Mouse (Mus musculus): ENCODE measurements around the gene Cdk5rap1.

DNA sequence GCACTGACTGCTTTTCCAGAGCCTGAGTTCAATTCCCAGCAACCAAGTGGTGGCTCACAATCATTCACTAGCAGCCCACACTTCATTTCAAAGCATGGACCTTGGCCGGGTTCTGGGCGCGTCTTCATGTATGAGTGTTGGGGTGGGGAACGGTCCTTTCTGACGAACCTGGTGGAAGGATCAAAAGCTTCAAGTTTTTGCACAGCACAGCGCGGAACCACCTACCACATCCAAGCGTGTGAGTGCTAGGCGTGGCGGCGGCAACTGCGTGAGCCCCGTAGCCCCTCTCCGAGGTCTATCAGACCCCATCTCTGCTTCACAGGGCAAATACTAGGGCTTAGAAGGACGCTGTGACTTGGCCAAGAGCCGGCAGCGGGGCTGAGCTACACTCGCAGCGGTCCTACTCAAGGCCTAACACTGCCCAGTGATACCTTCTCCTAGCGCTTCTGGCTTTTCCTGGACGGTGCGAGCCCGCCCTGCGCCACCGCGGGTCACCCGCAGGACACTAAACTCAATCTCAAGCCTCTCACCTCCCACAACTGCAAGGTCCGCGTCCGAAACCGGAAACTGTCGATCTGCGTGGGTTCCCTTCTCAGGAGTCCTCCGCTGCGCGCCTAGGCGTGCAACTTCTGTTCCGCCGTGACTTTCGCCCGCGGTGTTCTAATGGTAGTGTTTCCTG, 520 bp downstream of the Cdk5rap1 start:
- TF ChIP-seq CTCF (IDR thresholded peaks at IDR 0.05; ENCODE audit: borderline replicate concordance, control insufficient read depth, extremely low read depth, insufficient read depth, low read length, poor library complexity) (no peak), POLR2A (IDR thresholded peaks at IDR 0.05; ENCODE audit: control insufficient read depth, extremely low read depth, insufficient read depth, low read length, poor library complexity) (peak; percentile 60; the same call in 1 of the 2 replicates)
